Mouse (Mus musculus) kidney, adult 9 months (tissue): ENCODE measurements around the gene Ofcc1.
A peak's percentile ranks its signal among the peaks of the same experiment; 100 is the strongest.

Experiments
- DNase-seq: peaks from one replicate; pipeline ENCODE4 v3.0.0; 2022

Gene Ofcc1

GRCm38 (mm10) chr13:39979294-39980061 is 381.8 kb downstream of the Ofcc1 start:
- DNase-seq, result no peak

- DNase-seq, result no peak
Measured at GRCm38 (mm10) chr13:39968349-39969016, 392.8 kb downstream of the Ofcc1 start.

GRCm38 (mm10) chr13:39957226-39957625 is 404.0 kb downstream of the Ofcc1 start:
- DNase-seq, result peak; percentile 8

GRCm38 (mm10) chr13:39956017-39956416 is 405.2 kb downstream of the Ofcc1 start:
- DNase-seq, result peak; percentile 8
